Mouse (Mus musculus): ENCODE data around the gene Dagla.

The Dagla gene

DNA sequence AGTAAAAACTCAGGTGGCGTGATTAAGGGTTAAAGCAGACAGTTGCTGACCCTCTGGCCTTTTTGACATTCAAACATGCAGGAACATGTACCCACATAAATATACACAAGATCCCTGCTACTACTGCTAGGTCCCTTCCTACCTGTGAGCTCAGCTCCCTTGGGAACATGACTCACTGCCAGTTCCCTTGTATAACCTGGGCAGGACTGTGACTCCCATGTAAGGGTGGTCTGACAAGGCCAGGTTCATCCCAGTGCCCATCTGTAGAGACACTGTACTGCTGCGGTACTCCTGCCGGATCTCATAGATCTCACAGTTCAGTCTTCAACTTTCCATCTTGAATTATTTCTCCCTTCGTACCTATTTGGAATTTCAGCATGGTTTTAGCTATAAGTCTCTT lies 107.5 kb downstream of the Dagla start:
- DNase-seq (ENCODE audit: low spot score) = no peak

All from yolk sac, embryonic 10.5 days (tissue).